Mouse (Mus musculus) ES-Bruce4 (cell line): ENCODE measurements around the gene Srp72.

Source experiments
- CTCF ChIP-seq: IDR thresholded peaks from one replicate; pipeline ENCODE4 v1.8.1; 2011; ENCODE audit warnings: low read depth, low read length
- POLR2A ChIP-seq: IDR thresholded peaks from one replicate; pipeline ENCODE4 v1.8.1; 2011; ENCODE audit warnings: low read length; ENCODE audit not compliant: insufficient read depth

- TF ChIP-seq POLR2A (no peak), CTCF (no peak)
Measured at GRCm38 (mm10) chr5:77010352-77010751, 35.9 kb downstream of the Srp72 start.
